ENCODE assay signal across 13 mouse cellular contexts in the genomic region with DNA sequence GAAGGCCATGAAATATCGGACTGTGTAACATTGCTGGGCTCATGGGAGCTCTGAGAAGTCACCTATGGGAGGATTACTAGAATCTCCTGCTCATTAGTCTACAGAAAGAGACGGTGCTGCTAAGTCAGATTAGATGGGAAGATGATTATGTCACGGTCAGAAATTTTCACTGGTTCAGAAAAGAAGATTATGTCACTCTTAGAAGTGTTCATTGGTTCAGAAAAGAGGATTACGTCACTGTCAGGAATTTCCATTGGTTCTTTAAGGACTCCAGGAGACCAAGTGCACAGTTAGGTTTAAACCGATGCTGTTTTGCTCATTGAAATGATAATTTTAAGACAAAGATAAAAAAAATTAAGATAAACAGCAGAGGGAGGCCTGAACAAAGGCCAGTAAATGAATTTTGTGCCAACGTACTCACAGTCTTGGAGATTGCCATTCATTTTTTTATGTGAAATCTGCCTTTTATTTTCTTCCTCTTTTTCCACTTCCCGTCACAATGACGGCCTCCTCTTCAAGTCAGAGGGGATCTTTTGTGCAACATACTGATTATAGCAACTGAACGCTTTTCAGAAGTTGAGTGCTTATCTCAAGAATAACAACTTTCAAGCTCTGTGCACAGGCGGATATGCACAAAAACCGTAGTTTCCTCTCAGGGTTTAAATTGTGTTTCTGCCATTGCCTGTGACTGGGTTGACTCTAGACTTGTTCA.
DNase-seq lines count a peak whose midpoint lies in the region; ATAC-seq and TF ChIP-seq lines count a peak whose summit lies in the region.
"Had no signal": no experiment of that assay in that cellular context is flagged by ENCODE, and none has a peak within 500 bp of the region (broad histone marks: within the 10 kb centered on the region; RNA-seq: fewer than 3 reads in every experiment).

No protein-coding gene starts in this region.

- no peak overlapping the region for H3K4me2 ChIP-seq in lung, postnatal 0 days (replicated peaks; ENCODE audit: low read depth, low read length)
- no peak overlapping the region for H3K4me2 ChIP-seq in liver, embryonic 13.5 days
- H3K4me2 ChIP-seq: limb, embryonic 12.5 days; neural tube, embryonic 13.5 days had no signal

- no peak for TF ChIP-seq EP300 in lung, postnatal 0 days (IDR thresholded peaks at IDR 0.05)

- H3K9me3 ChIP-seq in lung, postnatal 0 days (ENCODE audit: low read length) = no peaks in the 10 kb centered on the region
- H3K9me3 ChIP-seq in liver, embryonic 13.5 days (replicated peaks) = no peaks in the 10 kb centered on the region
- H3K9me3 ChIP-seq: limb, embryonic 12.5 days; neural tube, embryonic 13.5 days had no signal

- no peaks in the 10 kb centered on the region for H3K27me3 ChIP-seq in lung, postnatal 0 days (replicated peaks; ENCODE audit: insufficient read depth, low read length)
- no peaks in the 10 kb centered on the region for H3K27me3 ChIP-seq in liver, embryonic 13.5 days
- H3K27me3 ChIP-seq: limb, embryonic 12.5 days; neural tube, embryonic 13.5 days; Patski had no signal

- 0 out of 2 replicates have a peak overlapping the region, but pooled peaks have one; percentile 14 for H3K27ac ChIP-seq in lung, postnatal 0 days (ENCODE audit: low read length)
- peak overlapping the region; percentile 57; the same call in 1 of the 2 replicates for H3K27ac ChIP-seq in liver, embryonic 13.5 days
- H3K27ac ChIP-seq: limb, embryonic 12.5 days; neural tube, embryonic 13.5 days had no signal

- no peak for TF ChIP-seq CTCF in lung, postnatal 0 days (IDR thresholded peaks at IDR 0.05)
- TF ChIP-seq CTCF in lung, adult 2 months (IDR thresholded peaks at IDR 0.05; ENCODE audit: insufficient read depth, low read length) = no peak

- 52% methylated on average over 11 of the region's 11 CpGs for WGBS in lung, postnatal 0 days
- 19% methylated on average over 11 of the region's 11 CpGs for WGBS in liver, embryonic 13.5 days (ENCODE audit: insufficient replicate concordance)
- 50% methylated on average over 11 of the region's 11 CpGs for WGBS in lung, adult 2 months

- no peak for ATAC-seq in lung, postnatal 0 days
- no peak for ATAC-seq in liver, embryonic 13.5 days (ENCODE audit: low read depth)
- ATAC-seq: intestine, postnatal 0 days; Patski had no signal

- H3K4me3 ChIP-seq in lung, postnatal 0 days (ENCODE audit: low read depth, low read length) = no peak overlapping the region
- no peak overlapping the region for H3K4me3 ChIP-seq in liver, embryonic 13.5 days (replicated peaks)
- H3K4me3 ChIP-seq in lung, adult 2 months (replicated peaks; ENCODE audit: extremely low read depth, low read depth, low read length) = no peak overlapping the region
- H3K4me3 ChIP-seq: limb, embryonic 12.5 days; neural tube, embryonic 13.5 days had no signal

- H3K4me1 ChIP-seq in lung, postnatal 0 days (ENCODE audit: insufficient read depth, low read depth, low read length) = no peaks in the 10 kb centered on the region
- peaks cover 17% of the 10 kb centered on the region for H3K4me1 ChIP-seq in liver, embryonic 13.5 days (replicated peaks)
- H3K4me1 ChIP-seq in lung, adult 2 months (ENCODE audit: control insufficient read depth, insufficient read depth, low read length) = peaks cover 11% of the 10 kb centered on the region
- H3K4me1 ChIP-seq: neural tube, embryonic 13.5 days had no signal

- no peak for DNase-seq in lung, postnatal 0 days (ENCODE audit: low spot score)
- no peak for DNase-seq in lung, postnatal 10 days
- DNase-seq in brain, adult 2 months (ENCODE audit: low read depth, low spot score) = peak; percentile 57
- DNase-seq in liver, embryonic 13.5 days = no peak
- peak; percentile 61 for DNase-seq in retina, embryonic 14.5 days (ENCODE audit: low spot score)
- DNase-seq in lung, adult 2 months = no peak
- DNase-seq in spleen, postnatal 10 days (ENCODE audit: low spot score in 2 of 2) = no peak
- no peak for DNase-seq in layer of hippocampus, postnatal 25 days (ENCODE audit: extremely low spot score in 1 of 2, low spot score in 1 of 2)
- DNase-seq: cerebellum, adult 9-11 months had no signal

- H3K9ac ChIP-seq in lung, postnatal 0 days (replicated peaks; ENCODE audit: low read depth) = no peak overlapping the region
- no peak overlapping the region for H3K9ac ChIP-seq in liver, embryonic 13.5 days
- H3K9ac ChIP-seq: limb, embryonic 12.5 days; neural tube, embryonic 13.5 days had no signal

- TF ChIP-seq POLR2A in lung, adult 2 months (IDR thresholded peaks at IDR 0.05; ENCODE audit: borderline replicate concordance, extremely low read depth, low read depth, low read length) = no peak

- no peaks in the 10 kb centered on the region for H3K36me3 ChIP-seq in lung, postnatal 0 days (ENCODE audit: insufficient read depth, low read length)
- no peaks in the 10 kb centered on the region for H3K36me3 ChIP-seq in liver, embryonic 13.5 days
- H3K36me3 ChIP-seq: limb, embryonic 12.5 days; neural tube, embryonic 13.5 days had no signal

Comparison
In these comparisons a context has a peak if more than half of its experiments do, and no peak if none do; other contexts are left out.
1. DNase-seq: peak in brain, adult 2 months (single experiment) and retina, embryonic 14.5 days (single experiment); none in lung, postnatal 0 days (single experiment), lung, postnatal 10 days (single experiment), liver, embryonic 13.5 days (single experiment), lung, adult 2 months (single experiment), spleen, postnatal 10 days (0 of 2) and layer of hippocampus, postnatal 25 days (0 of 2).